Mouse (Mus musculus): ENCODE data around the gene Map4k3.

DNA sequence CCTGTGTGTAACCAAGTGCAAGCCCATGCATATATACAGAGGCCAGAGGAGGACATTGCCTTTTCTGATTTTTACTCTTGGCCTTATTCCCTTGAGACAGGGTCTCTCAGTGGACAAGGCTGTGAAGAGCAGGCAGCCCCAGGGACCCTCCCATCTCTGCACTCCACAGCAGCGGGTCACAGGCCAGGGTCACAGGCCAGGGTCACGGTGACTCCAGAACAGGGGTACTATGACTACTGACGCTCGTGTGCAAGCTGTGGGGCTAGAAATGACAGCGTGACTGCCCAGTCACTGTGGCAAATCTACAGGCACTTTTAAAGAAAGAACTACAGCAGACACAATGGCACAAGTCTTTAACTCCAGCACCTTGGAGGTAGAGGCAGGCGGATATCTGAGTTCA is 50.1 kb downstream of the Map4k3 start:
- no peak for TF ChIP-seq CTCF (conservative IDR thresholded peaks at IDR 0.05; ENCODE audit: low read length)
- no peak for TF ChIP-seq NANOG (IDR thresholded peaks at IDR 0.05; ENCODE audit: borderline replicate concordance, low read length)
- no peak for TF ChIP-seq POU5F1 (IDR thresholded peaks at IDR 0.05; ENCODE audit: borderline replicate concordance, low read length)
